Mouse (Mus musculus) forebrain, embryonic 16.5 days (tissue): ENCODE data around the gene Cdh26. TPM values are rescaled to one million over a fixed set of nuclear protein-coding genes. Genes with fewer than 3 reads are reported as not detected.
A peak's percentile ranks its signal among the peaks of the same experiment; 100 is the strongest.

Experiments used
- ATAC-seq: fragments of 200-750 bp; cut with Nextera tagmentation; 2 replicates; pipeline ENCODE4 v1.8.0; 2017; ENCODE audit warnings: mild to moderate bottlenecking, moderate library complexity
- H3K27ac ChIP-seq: fragments of 300-500 bp; sonication (generic); 2 replicates; pipeline ENCODE4 v1.5.1; 2014; ENCODE audit warnings: low read length, control low read depth
- H3K27me3 ChIP-seq: fragments of 300-500 bp; sonication (generic); replicated peaks from 2 replicates; pipeline ENCODE4 v1.6.1; 2014; ENCODE audit warnings: low read length; ENCODE audit not compliant: control insufficient read depth, insufficient read depth
- H3K36me3 ChIP-seq: fragments of 300-500 bp; sonication (generic); 2 replicates; pipeline ENCODE4 v1.6.1; 2014; ENCODE audit not compliant: control insufficient read depth, insufficient read depth
- H3K4me1 ChIP-seq: fragments of 300-500 bp; sonication (generic); replicated peaks from 2 replicates; pipeline ENCODE4 v1.6.1; 2014; ENCODE audit warnings: low read length; ENCODE audit not compliant: control insufficient read depth, insufficient read depth
- H3K4me2 ChIP-seq: fragments of 300-500 bp; sonication (generic); 2 replicates; pipeline ENCODE4 v1.6.1; 2014; ENCODE audit warnings: mild to moderate bottlenecking, low read length, control low read depth
- H3K4me3 ChIP-seq: fragments of 300-500 bp; sonication (generic); replicated peaks from 2 replicates; pipeline ENCODE4 v1.5.1; 2014; ENCODE audit warnings: mild to moderate bottlenecking, low read length, control low read depth
- H3K9ac ChIP-seq: fragments of 300-500 bp; sonication (generic); replicated peaks from 2 replicates; pipeline ENCODE4 v1.6.1; 2014; ENCODE audit warnings: low read depth, low read length, control low read depth
- H3K9me3 ChIP-seq: fragments of 300-500 bp; sonication (generic); 2 replicates; pipeline ENCODE4 v1.6.1; 2016; ENCODE audit warnings: low read length; ENCODE audit not compliant: control insufficient read depth
- WGBS: fragments of 180-500 bp; shearing (Covaris S2); extraction: QIAGEN DNeasy Blood & Tissue Kit; methylation state at CpG from one replicate; pipeline ENCODE4 v1.1.7; 2014; 5-methylcytosine and 5-hydroxymethylcytosine counted together
- polyA plus RNA-seq: library from polyadenylated mRNA; unstranded; fragments of >200 nt; fragmentation: Nextera tagmentation; extraction: Ambion mirVana; gene quantifications from 2 replicates; pipeline ENCODE4 v1.2.1, GENCODE M21; 2015

Gene Cdh26
- polyA plus RNA-seq, 1 experiment from 2014 or later = 0.18 TPM

DNA sequence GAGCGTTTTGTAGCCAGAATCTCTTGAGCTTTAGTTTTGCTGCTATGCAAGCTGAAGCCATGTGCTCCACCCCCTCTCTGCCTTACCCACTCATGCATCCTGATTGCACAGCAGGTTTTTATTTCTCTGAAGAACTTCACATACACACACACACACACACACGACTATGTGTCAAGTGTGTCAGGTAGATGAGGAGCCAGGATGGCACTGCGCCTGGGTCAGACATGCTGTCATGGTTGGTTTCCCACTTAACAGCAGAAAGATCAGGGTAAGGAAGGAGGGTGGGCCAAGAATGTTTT is 15.2 kb upstream of the Cdh26 start:
- Histone ChIP-seq H3K9me3 (no peaks in the 10 kb centered on the region), H3K4me3 (peak overlapping the region; percentile 77), H3K4me2 (peak overlapping the region; percentile 99), H3K9ac (peak overlapping the region; percentile 67), H3K4me1 (peaks cover 16% of the 10 kb centered on the region), H3K27ac (0 out of 2 replicates have a peak overlapping the region, but pooled peaks have one; percentile 75), H3K36me3 (no peaks in the 10 kb centered on the region), H3K27me3 (peaks cover 6% of the 10 kb centered on the region)
- ATAC-seq = no peak; the same call in 1 of the 2 replicates
- WGBS = 28% methylated on average over 3 of the region's 3 CpGs

DNA sequence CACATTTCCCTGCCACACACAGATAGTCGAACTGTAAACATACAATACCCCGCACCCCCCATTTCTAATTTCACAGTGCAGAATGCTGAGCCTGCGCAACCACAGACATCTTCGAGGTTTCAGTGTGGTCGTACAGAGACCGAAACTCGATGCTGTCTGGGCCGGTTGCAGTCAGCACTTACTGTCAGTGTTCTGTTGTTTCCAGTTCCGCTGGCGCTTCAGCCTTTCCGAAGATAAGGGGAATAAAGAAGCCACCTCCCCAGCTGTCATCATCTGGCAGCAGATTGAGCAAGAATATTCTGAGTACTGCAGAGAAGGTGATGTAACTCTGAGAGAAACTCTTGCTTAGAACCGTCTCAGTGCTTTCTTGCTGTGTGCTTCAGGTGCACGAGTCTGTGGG is 13.9 kb upstream of the Cdh26 start:
- no peak for ATAC-seq
- no peak overlapping the region for H3K27ac ChIP-seq
- no peaks in the 10 kb centered on the region for H3K9me3 ChIP-seq
- no peak overlapping the region for H3K4me2 ChIP-seq
- peaks cover 16% of the 10 kb centered on the region for H3K4me1 ChIP-seq
- no peak overlapping the region for H3K4me3 ChIP-seq
- no peak overlapping the region for H3K9ac ChIP-seq
- 81% methylated on average over 13 of the region's 13 CpGs for WGBS
- peaks cover 6% of the 10 kb centered on the region for H3K27me3 ChIP-seq
- H3K36me3 ChIP-seq = no peaks in the 10 kb centered on the region

DNA sequence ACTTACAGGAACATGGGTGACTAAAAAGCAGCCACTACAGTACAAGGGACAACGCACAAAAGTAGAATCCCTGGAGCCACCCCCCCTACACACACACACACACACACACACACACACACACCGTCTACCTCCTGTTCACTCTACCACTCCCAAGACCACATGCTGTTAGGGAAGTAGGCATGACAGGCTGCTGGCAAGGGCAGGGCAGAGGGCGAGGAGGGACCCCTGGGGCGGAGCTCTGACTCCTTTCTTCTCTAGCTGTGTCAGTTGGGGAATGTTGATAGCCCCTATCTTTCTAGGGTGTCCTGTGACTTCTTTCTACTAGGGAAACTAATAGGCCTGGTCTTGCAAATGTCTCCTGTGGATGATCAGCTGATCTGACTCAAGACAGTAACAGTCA is 13.4 kb upstream of the Cdh26 start:
- Histone ChIP-seq H3K27ac (no peak overlapping the region), H3K4me1 (peaks cover 16% of the 10 kb centered on the region), H3K9me3 (no peaks in the 10 kb centered on the region), H3K9ac (no peak overlapping the region), H3K36me3 (no peaks in the 10 kb centered on the region), H3K4me2 (no peak overlapping the region), H3K27me3 (peaks cover 6% of the 10 kb centered on the region), H3K4me3 (no peak overlapping the region)
- ATAC-seq = no peak
- WGBS = 78% methylated on average over 4 of the region's 4 CpGs

DNA sequence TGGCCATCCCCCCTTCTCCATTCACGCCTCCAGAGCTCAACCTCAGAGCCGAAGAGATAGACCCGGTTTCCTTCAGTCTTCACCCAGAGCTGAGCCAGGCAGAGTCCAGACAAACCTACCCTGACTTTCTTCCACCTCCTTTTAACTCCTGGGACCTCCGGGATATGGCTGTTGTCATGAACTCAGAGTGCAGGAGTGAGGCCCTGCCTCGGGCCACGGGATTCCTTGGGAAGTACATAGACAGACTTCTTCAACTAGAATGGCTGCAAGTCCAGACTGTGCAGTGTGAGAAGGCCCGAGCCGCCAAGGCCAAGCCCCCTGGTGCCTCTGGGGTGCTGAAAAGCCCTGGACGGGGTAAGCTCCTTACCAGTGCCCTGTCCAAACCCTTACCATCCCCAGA is 9.8 kb upstream of the Cdh26 start:
- Histone ChIP-seq H3K4me2 (no peak overlapping the region), H3K9me3 (no peaks in the 10 kb centered on the region), H3K9ac (no peak overlapping the region)

DNA sequence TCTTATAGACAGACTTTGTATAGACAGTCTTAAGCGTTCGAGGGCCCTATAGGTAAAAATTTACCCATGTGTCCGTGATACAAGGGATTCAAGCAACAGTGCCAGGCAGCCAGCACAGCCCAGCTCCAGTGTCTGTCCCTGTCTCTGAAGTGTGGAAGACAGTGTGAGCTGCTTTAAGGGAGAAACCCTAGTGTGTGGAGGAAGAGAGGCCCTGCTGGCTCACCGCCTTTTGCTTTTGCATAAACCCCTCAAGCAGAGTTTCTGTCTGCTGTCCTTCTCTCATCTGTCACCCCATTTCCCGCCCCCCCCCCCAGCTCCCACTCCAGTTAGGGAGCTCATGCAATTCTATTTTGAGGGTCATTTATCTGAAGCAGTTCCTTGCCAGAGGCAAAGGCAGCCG is 8.7 kb upstream of the Cdh26 start:
- 57% methylated on average over 6 of the region's 6 CpGs for WGBS
- H3K9me3 ChIP-seq = no peaks in the 10 kb centered on the region
- H3K9ac ChIP-seq = no peak overlapping the region
- H3K4me1 ChIP-seq = no peaks in the 10 kb centered on the region; the same call in 1 of the 2 replicates
- H3K36me3 ChIP-seq = no peaks in the 10 kb centered on the region
- H3K4me2 ChIP-seq = no peak overlapping the region
- no peak overlapping the region for H3K4me3 ChIP-seq
- peak; percentile 22; the same call in 1 of the 2 replicates for ATAC-seq
- H3K27ac ChIP-seq = no peak overlapping the region
- no peaks in the 10 kb centered on the region for H3K27me3 ChIP-seq

More for the DNA sequence above, 9.8 kb upstream of the Cdh26 start:
- no peak overlapping the region for H3K4me3 ChIP-seq
- H3K27ac ChIP-seq = no peak overlapping the region
- no peaks in the 10 kb centered on the region for H3K36me3 ChIP-seq
- no peak for ATAC-seq
- no peaks in the 10 kb centered on the region for H3K27me3 ChIP-seq
- H3K4me1 ChIP-seq = no peaks in the 10 kb centered on the region
- WGBS = 84% methylated on average over 9 of the region's 9 CpGs

DNA sequence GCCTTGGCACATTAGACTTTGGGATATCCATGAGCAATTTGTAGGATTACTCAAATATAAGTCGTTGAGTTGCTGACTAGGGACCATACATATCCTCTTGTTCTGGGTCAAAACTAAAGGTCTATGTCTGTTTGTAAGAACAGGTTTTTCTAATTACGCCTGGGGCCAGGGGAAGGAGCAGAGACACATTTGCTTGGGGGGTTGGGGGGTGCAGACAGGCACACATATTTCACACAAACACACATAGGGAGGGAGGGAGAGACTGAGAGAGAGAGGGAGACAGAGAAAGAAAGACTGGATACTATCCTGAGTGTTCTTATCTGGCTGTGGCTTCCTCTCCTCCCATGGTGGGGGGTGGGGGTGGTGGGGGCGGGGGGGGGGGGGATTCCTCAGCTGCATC is 8.1 kb upstream of the Cdh26 start:
- H3K9ac ChIP-seq = no peak overlapping the region
- no peak overlapping the region for H3K4me2 ChIP-seq
- no peak for ATAC-seq
- no peak overlapping the region for H3K27ac ChIP-seq
- WGBS = 46% methylated on average over 3 of the region's 3 CpGs
- no peaks in the 10 kb centered on the region for H3K27me3 ChIP-seq
- H3K36me3 ChIP-seq = no peaks in the 10 kb centered on the region
- no peaks in the 10 kb centered on the region for H3K9me3 ChIP-seq
- no peaks in the 10 kb centered on the region; the same call in 1 of the 2 replicates for H3K4me1 ChIP-seq
- no peak overlapping the region for H3K4me3 ChIP-seq

DNA sequence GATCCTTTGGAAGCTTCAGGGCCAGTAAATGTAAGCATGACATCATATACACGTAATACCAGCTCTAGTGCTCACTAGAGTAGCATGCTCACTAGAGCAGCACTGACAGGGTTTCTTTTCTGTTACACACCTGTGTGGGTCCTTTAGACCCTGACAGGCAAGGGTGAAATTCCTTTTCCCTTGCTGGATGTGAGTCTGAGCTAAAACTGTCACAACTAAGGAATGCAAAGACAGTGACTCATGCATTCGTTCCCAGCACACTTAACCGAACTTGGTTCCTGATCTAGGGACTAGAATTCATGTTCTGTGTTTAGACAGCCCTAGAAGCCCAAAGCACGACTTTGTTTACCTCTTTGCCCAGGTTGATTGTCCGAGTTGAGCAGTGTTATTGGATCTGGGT is 7.1 kb upstream of the Cdh26 start:
- 79% methylated on average over 5 of the region's 5 CpGs for WGBS
- Histone ChIP-seq H3K4me3 (no peak overlapping the region), H3K27ac (no peak overlapping the region), H3K36me3 (no peaks in the 10 kb centered on the region), H3K4me2 (no peak overlapping the region), H3K27me3 (no peaks in the 10 kb centered on the region), H3K4me1 (no peaks in the 10 kb centered on the region; the same call in 1 of the 2 replicates), H3K9me3 (no peaks in the 10 kb centered on the region), H3K9ac (no peak overlapping the region)
- no peak for ATAC-seq

DNA sequence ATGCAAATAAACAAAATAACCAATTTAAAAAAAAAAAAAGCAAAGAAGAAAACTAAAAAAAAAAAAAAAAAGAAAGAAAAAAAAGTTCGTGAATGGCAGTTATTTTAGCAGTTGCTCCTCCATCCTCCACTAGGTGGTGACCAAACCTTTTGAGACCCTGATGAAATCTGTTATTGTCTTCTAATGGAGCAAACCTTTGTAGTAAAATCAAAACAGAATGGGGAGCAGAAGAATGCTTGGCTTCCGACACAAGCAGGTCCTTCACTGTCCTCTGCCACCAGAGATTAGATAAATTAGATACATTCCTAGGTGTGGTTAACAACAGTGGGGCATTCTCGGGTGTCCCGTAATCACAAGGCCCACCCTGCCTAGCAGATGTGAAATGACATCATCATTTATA is 4.1 kb upstream of the Cdh26 start:
- no peak overlapping the region for H3K4me2 ChIP-seq
- no peak overlapping the region for H3K27ac ChIP-seq
- H3K36me3 ChIP-seq = no peaks in the 10 kb centered on the region
- H3K9ac ChIP-seq = no peak overlapping the region
- ATAC-seq = no peak
- WGBS = 40% methylated on average over 4 of the region's 4 CpGs
- no peaks in the 10 kb centered on the region for H3K27me3 ChIP-seq
- H3K9me3 ChIP-seq = no peaks in the 10 kb centered on the region
- H3K4me1 ChIP-seq = no peaks in the 10 kb centered on the region; the same call in 1 of the 2 replicates
- H3K4me3 ChIP-seq = no peak overlapping the region

DNA sequence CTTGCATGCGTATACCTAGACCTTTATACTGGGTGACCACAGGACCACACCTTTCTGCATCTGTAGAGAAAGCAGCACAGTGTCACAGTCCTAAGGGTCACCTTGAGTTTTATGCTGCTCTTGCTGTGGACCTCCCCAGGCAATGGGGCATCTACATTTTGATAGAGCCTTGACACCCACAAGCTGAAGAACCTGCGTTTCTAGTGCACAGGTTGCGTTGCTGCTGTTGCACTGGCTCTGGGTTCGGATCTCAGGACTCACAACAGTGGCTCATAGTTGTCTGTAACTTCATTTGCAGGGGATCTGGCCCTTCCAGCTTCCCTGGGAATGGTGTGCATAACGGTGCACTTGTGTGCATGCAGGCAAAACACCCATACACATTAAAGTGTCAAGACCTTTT is 3.1 kb upstream of the Cdh26 start:
- no peak overlapping the region for H3K4me2 ChIP-seq
- no peaks in the 10 kb centered on the region for H3K27me3 ChIP-seq
- no peak for ATAC-seq
- H3K9ac ChIP-seq = no peak overlapping the region
- H3K27ac ChIP-seq = no peak overlapping the region
- no peak overlapping the region for H3K4me3 ChIP-seq
- H3K36me3 ChIP-seq = no peaks in the 10 kb centered on the region
- H3K9me3 ChIP-seq = no peaks in the 10 kb centered on the region
- no peaks in the 10 kb centered on the region; the same call in 1 of the 2 replicates for H3K4me1 ChIP-seq
- 88% methylated on average over 5 of the region's 5 CpGs for WGBS

DNA sequence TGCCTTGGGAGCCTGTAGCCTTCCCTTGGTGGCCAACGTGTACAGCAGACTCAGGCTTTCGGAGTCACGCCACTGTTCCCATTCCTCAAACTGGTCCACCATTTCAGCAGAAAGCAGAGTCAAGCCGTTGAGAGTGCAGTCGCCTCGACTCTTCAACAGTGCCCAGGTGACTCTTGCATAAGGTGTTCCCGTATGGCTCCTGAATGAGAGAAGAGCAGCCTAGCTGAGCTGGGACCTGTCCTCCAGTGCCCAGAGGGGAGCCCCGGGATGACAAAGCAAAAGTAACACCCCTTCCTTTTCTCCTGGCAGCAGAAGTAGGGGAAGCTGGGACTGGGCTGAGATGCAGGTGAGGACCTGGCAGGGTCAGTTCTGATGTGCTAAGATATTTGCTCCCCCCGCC is 2.1 kb upstream of the Cdh26 start:
- H3K27ac ChIP-seq = no peak overlapping the region
- no peak overlapping the region for H3K4me3 ChIP-seq
- no peak for ATAC-seq
- no peaks in the 10 kb centered on the region for H3K27me3 ChIP-seq
- WGBS = 82% methylated on average over 9 of the region's 9 CpGs
- H3K4me1 ChIP-seq = no peaks in the 10 kb centered on the region; the same call in 1 of the 2 replicates
- no peak overlapping the region for H3K4me2 ChIP-seq
- no peaks in the 10 kb centered on the region for H3K9me3 ChIP-seq
- H3K9ac ChIP-seq = no peak overlapping the region
- no peaks in the 10 kb centered on the region for H3K36me3 ChIP-seq
